In the genomic region with DNA sequence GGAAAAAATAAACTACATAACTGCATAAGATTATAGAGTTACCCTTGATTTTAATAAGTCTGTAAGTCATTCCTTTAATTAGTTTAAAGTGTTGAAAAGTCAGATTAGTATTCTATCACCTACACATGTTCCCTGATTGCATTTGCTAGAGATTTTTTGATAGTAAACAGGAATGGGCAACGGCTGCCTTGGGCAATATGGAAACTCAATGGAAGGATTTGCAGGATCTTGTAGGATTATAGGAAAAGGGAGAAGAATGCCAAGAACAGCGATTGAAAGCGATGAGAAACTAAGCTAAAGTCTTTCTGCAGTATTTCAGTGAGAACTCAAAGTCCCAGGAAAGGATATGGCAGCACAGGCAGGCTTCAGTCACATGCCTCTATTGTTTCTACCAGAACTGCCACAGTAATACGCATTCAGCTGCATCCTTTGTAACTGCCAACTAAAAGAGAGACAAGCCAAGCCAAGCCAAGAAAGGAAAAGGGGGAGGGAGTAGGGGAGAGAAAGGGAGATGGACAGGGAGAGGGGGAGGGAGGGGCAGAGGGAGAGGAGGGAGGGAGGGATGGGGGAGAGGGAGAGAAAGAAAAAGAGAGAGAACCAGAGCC, we compare ENCODE assay signal across 14 mouse cellular contexts.
A peak's percentile ranks its signal among the peaks of the same experiment; 100 is the strongest.
DNase-seq lines count a peak whose midpoint lies in the region; ATAC-seq and TF ChIP-seq lines count a peak whose summit lies in the region.
"Had no signal": no experiment of that assay in that cellular context is flagged by ENCODE, and none has a peak within 500 bp of the region (broad histone marks: within the 10 kb centered on the region; RNA-seq: fewer than 3 reads in every experiment).

No protein-coding gene starts in this region.

- H3K4me2 ChIP-seq in lung, embryonic 14.5 days, result no peak overlapping the region
- H3K4me2 ChIP-seq in hindbrain, embryonic 15.5 days, result no peak overlapping the region
- no peak overlapping the region for H3K4me2 ChIP-seq in neural tube, embryonic 15.5 days
- H3K4me2 ChIP-seq: heart, embryonic 15.5 days; kidney, embryonic 15.5 days; liver, embryonic 15.5 days had no signal

- DNase-seq in lung, embryonic 14.5 days, result peak; percentile 14
- no peak for DNase-seq in lung, postnatal 36 days
- DNase-seq in fat pad, adult 2 months (ENCODE audit: extremely low read depth, low read depth, low spot score), result peak; percentile 65
- DNase-seq in urinary bladder, postnatal 25 days (ENCODE audit: low spot score), result no peak
- no peak for DNase-seq in left cerebral cortex, adult 18-20 months (ENCODE audit: low spot score in 2 of 2)
- no peak for DNase-seq in adrenal gland, adult 8-10 months
- DNase-seq: cerebellum, adult 11 months; thymus, postnatal 14 days had no signal

- ATAC-seq in lung, embryonic 14.5 days (ENCODE audit: insufficient read depth), result peak; percentile 24; the same call in 1 of the 2 replicates
- ATAC-seq in hindbrain, embryonic 15.5 days (ENCODE audit: low FRiP score, low read depth), result peak; percentile 90
- ATAC-seq in neural tube, embryonic 15.5 days (ENCODE audit: low FRiP score), result peak; percentile 53; the same call in 1 of the 2 replicates

- no peaks in the 10 kb centered on the region for H3K4me1 ChIP-seq in lung, embryonic 14.5 days (ENCODE audit: insufficient read depth)
- no peaks in the 10 kb centered on the region for H3K4me1 ChIP-seq in hindbrain, embryonic 15.5 days (replicated peaks)
- peaks cover 6% of the 10 kb centered on the region for H3K4me1 ChIP-seq in neural tube, embryonic 15.5 days
- H3K4me1 ChIP-seq: heart, embryonic 15.5 days; kidney, embryonic 15.5 days; liver, embryonic 15.5 days had no signal

- H3K27ac ChIP-seq in lung, embryonic 14.5 days (ENCODE audit: low read depth), result no peak overlapping the region
- no peak overlapping the region for H3K27ac ChIP-seq in hindbrain, embryonic 15.5 days (replicated peaks)
- H3K27ac ChIP-seq in neural tube, embryonic 15.5 days (replicated peaks), result no peak overlapping the region; the same call in 1 of the 2 replicates
- H3K27ac ChIP-seq: heart, embryonic 15.5 days; kidney, embryonic 15.5 days; left cerebral cortex, adult 2 months; liver, embryonic 15.5 days had no signal

- no peaks in the 10 kb centered on the region for H3K36me3 ChIP-seq in lung, embryonic 14.5 days (ENCODE audit: insufficient read depth)
- no peaks in the 10 kb centered on the region for H3K36me3 ChIP-seq in hindbrain, embryonic 15.5 days
- no peaks in the 10 kb centered on the region for H3K36me3 ChIP-seq in neural tube, embryonic 15.5 days
- H3K36me3 ChIP-seq: heart, embryonic 15.5 days; kidney, embryonic 15.5 days; liver, embryonic 15.5 days had no signal

- H3K9me3 ChIP-seq in lung, embryonic 14.5 days (ENCODE audit: low read depth, low read length), result no peaks in the 10 kb centered on the region
- no peaks in the 10 kb centered on the region for H3K9me3 ChIP-seq in hindbrain, embryonic 15.5 days
- H3K9me3 ChIP-seq in neural tube, embryonic 15.5 days (replicated peaks), result no peaks in the 10 kb centered on the region
- H3K9me3 ChIP-seq: heart, embryonic 15.5 days; kidney, embryonic 15.5 days; liver, embryonic 15.5 days had no signal

- TF ChIP-seq CTCF in lung, embryonic 14.5 days (IDR thresholded peaks at IDR 0.05; ENCODE audit: low read depth), result no peak

- no peak overlapping the region for H3K4me3 ChIP-seq in lung, embryonic 14.5 days (ENCODE audit: low read depth, low read length)
- no peak overlapping the region for H3K4me3 ChIP-seq in hindbrain, embryonic 15.5 days
- H3K4me3 ChIP-seq in neural tube, embryonic 15.5 days (replicated peaks), result no peak overlapping the region
- H3K4me3 ChIP-seq: heart, embryonic 15.5 days; kidney, embryonic 15.5 days; left cerebral cortex, adult 2 months; liver, embryonic 15.5 days had no signal

- 58% methylated on average over 4 of the region's 4 CpGs for WGBS in lung, embryonic 14.5 days
- WGBS in hindbrain, embryonic 15.5 days, result 39% methylated on average over 4 of the region's 4 CpGs
- WGBS in neural tube, embryonic 15.5 days, result 36% methylated on average over 4 of the region's 4 CpGs

- no peaks in the 10 kb centered on the region for H3K27me3 ChIP-seq in lung, embryonic 14.5 days (ENCODE audit: insufficient read depth, low read length)
- no peaks in the 10 kb centered on the region for H3K27me3 ChIP-seq in hindbrain, embryonic 15.5 days
- no peaks in the 10 kb centered on the region for H3K27me3 ChIP-seq in neural tube, embryonic 15.5 days (replicated peaks)
- H3K27me3 ChIP-seq: heart, embryonic 15.5 days; kidney, embryonic 15.5 days; liver, embryonic 15.5 days had no signal

- H3K9ac ChIP-seq in lung, embryonic 14.5 days, result no peak overlapping the region
- no peak overlapping the region for H3K9ac ChIP-seq in hindbrain, embryonic 15.5 days
- no peak overlapping the region for H3K9ac ChIP-seq in neural tube, embryonic 15.5 days (replicated peaks)
- H3K9ac ChIP-seq: heart, embryonic 15.5 days; kidney, embryonic 15.5 days; liver, embryonic 15.5 days had no signal

Comparison
In these comparisons a context has a peak if more than half of its experiments do, and no peak if none do; other contexts are left out.
1. DNase-seq: peak in lung, embryonic 14.5 days (single experiment) and fat pad, adult 2 months (single experiment); none in lung, postnatal 36 days (single experiment), urinary bladder, postnatal 25 days (single experiment), left cerebral cortex, adult 18-20 months (0 of 2) and adrenal gland, adult 8-10 months (single experiment).
2. ATAC-seq: peak in every context shown above with its lines; median percentile 90 in hindbrain, embryonic 15.5 days; 53 in neural tube, embryonic 15.5 days; 24 in lung, embryonic 14.5 days.